Mouse (Mus musculus) forebrain, embryonic 11.5 days (tissue): ENCODE data around the gene Ndufa4l2. TPM values are rescaled to one million over a fixed set of nuclear protein-coding genes. Genes with fewer than 3 reads are reported as not detected.

Experiments used
- ATAC-seq: fragments of 200-750 bp; cut with Nextera tagmentation; replicated peaks from 2 replicates; pipeline ENCODE4 v1.8.0; 2017; ENCODE audit warnings: moderate TSS enrichment; ENCODE audit not compliant: low FRiP score
- DNase-seq: peaks from one replicate; pipeline ENCODE4 v3.0.0-alpha.2; 2017; ENCODE audit warnings: low spot score
- H3K27ac ChIP-seq: fragments of 300-500 bp; sonication (generic); 2 replicates; pipeline ENCODE4 v1.5.1; 2014; ENCODE audit warnings: low read depth, low read length
- H3K27me3 ChIP-seq: fragments of 300-500 bp; sonication (generic); 2 replicates; pipeline ENCODE4 v1.6.1; 2014; ENCODE audit warnings: mild to moderate bottlenecking, low read length, mixed read lengths; ENCODE audit not compliant: control insufficient read depth, insufficient read depth
- H3K36me3 ChIP-seq: fragments of 300-500 bp; sonication (generic); 2 replicates; pipeline ENCODE4 v1.6.1; 2014; ENCODE audit warnings: mild to moderate bottlenecking, low read length, moderate library complexity, mixed read lengths; ENCODE audit not compliant: control insufficient read depth, insufficient read depth
- H3K4me1 ChIP-seq: fragments of 300-500 bp; sonication (generic); replicated peaks from 2 replicates; pipeline ENCODE4 v1.6.1; 2014; ENCODE audit warnings: low read length, mixed read lengths; ENCODE audit not compliant: control insufficient read depth, insufficient read depth
- H3K4me2 ChIP-seq: fragments of 300-500 bp; sonication (generic); 2 replicates; pipeline ENCODE4 v1.6.1; 2014; ENCODE audit warnings: low read depth, mild to moderate bottlenecking, low read length, moderate library complexity, mixed read lengths; ENCODE audit not compliant: severe bottlenecking
- H3K4me3 ChIP-seq: fragments of 300-500 bp; sonication (generic); 2 replicates; pipeline ENCODE4 v1.5.1; 2014; ENCODE audit warnings: low read depth, low read length
- H3K9ac ChIP-seq: fragments of 300-500 bp; sonication (generic); 2 replicates; pipeline ENCODE4 v1.6.1; 2014; ENCODE audit warnings: low read length
- H3K9me3 ChIP-seq: fragments of 300-500 bp; sonication (generic); 2 replicates; pipeline ENCODE4 v1.6.1; 2016; ENCODE audit warnings: low read length, mixed read lengths; ENCODE audit not compliant: control insufficient read depth
- WGBS: fragments of 180-500 bp; shearing (Covaris S2); extraction: QIAGEN DNeasy Blood & Tissue Kit; methylation state at CpG from one replicate; pipeline ENCODE4 v1.1.7; 2014; 5-methylcytosine and 5-hydroxymethylcytosine counted together
- polyA plus RNA-seq: library from polyadenylated mRNA; unstranded; fragments of >200 nt; fragmentation: Nextera tagmentation; extraction: Ambion mirVana; gene quantifications from 2 replicates; pipeline ENCODE4 v1.2.1, GENCODE M21; 2014

Ndufa4l2 gene
- polyA plus RNA-seq: 5.9 and 6.1 TPM in 2 replicates

- H3K9ac ChIP-seq: peak within 1 kb of the TSS; percentile 24; the same call in 1 of the 2 replicates
- 14% methylated on average over 6 of the region's 6 CpGs for WGBS
- H3K4me1 ChIP-seq: peaks cover 52% of the 10 kb centered on the region
- H3K9me3 ChIP-seq: no peaks in the 10 kb centered on the region
- H3K4me2 ChIP-seq: peak within 1 kb of the TSS; percentile 83; the same call in 1 of the 2 replicates
- DNase-seq (peak; percentile 53), ATAC-seq (no peak)
- peaks cover 9% of the 10 kb centered on the region for H3K36me3 ChIP-seq
- peaks cover 51% of the 10 kb centered on the region for H3K27me3 ChIP-seq
- H3K4me3 ChIP-seq: 0 out of 2 replicates have a peak within 1 kb of the TSS, but pooled peaks have one; percentile 6
- H3K27ac ChIP-seq: no peak within 1 kb of the TSS
Measured at GRCm38 (mm10) chr10:127514764-127515163, at the start of gene Ndufa4l2. TSS of gene Ndufa4l2 (plus strand) at chr10:127514967.

DNA sequence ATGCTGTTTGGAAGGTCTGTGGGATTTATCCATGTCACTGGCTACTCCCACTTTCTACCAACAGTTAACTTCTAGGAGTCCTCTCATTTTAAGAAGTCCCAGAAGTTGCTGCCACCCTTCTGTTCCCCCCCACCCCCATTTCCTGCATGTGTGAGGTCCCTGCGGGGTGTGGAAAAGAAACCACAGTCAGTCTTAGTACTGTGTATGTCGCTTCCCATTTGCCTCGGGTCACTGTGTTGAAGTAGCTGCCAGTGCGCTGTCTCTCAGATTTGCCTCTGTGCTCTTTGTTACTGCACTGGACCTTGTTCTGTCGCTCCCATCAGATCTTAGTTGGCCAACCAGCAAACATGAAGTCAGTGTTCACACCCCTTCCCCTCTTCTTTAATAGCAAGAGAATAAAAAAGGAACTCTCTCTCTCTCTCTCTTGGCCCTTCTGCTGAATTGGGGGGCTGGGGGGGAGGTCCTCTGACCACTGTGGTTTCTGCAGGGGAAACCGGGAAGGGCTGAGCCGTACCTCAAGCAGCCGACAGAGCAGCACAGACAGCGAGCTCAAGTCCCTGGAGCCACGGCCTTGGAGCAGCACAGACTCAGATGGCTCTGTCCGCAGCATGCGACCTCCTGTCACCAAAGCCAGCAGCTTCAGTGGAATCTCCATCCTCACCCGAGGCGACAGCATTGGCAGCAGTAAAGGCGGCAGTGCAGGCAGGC, 43.3 kb upstream of the Ndufa4l2 start:
- 76% methylated on average over 15 of the region's 15 CpGs for WGBS
- no peak overlapping the region for H3K27ac ChIP-seq
- no peak overlapping the region for H3K9ac ChIP-seq
- H3K4me2 ChIP-seq: no peak overlapping the region
- no peak for ATAC-seq
- no peaks in the 10 kb centered on the region for H3K9me3 ChIP-seq
- no peak overlapping the region for H3K4me3 ChIP-seq
- DNase-seq: no peak
- no peaks in the 10 kb centered on the region for H3K27me3 ChIP-seq
- no peaks in the 10 kb centered on the region for H3K4me1 ChIP-seq
- H3K36me3 ChIP-seq: no peaks in the 10 kb centered on the region; the same call in 1 of the 2 replicates

DNA sequence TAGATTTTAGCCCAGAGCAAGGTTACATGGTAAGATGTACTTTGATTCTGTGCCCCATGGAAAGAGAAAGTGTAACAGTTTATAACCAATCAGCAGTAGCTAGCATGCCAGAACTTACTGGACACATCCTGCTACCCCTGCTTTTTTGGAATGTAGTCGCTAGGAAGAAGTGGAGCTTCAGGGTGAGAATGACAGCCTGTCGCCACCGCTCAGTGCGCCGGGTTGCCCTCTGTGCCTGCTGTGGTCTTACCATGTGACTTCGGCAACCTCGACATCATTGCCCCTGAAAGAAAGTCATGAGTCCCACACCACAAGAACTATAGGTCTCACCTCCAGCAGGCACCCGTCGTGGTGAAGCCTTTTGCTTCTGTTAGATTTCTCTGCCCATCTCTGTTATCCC, 42.0 kb upstream of the Ndufa4l2 start:
- Histone ChIP-seq H3K4me3 (no peak overlapping the region), H3K27me3 (no peaks in the 10 kb centered on the region), H3K4me1 (no peaks in the 10 kb centered on the region), H3K27ac (no peak overlapping the region), H3K36me3 (no peaks in the 10 kb centered on the region; the same call in 1 of the 2 replicates), H3K9ac (no peak overlapping the region), H3K9me3 (no peaks in the 10 kb centered on the region), H3K4me2 (no peak overlapping the region)
- 91% methylated on average over 9 of the region's 9 CpGs for WGBS
- ATAC-seq (no peak), DNase-seq (no peak)

DNA sequence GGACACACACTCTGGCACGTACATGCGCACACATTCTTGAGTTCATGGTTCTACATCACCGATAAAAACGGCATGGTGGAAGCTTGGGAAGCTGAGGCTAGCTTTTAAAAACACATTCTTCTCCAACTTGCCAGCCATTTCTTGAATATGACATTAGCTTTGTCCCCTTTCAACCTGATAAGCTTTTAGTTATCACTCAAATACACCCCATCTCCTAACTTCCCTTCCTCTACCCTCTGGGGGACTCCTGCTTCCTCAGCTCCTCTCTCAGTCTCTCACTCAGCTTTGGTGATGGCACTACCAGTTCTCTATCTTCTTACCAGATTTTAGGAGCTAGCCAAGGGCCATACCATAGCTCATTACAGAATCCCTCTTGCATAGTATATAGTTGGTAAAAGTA, 39.6 kb upstream of the Ndufa4l2 start:
- no peak overlapping the region for H3K4me2 ChIP-seq
- H3K4me1 ChIP-seq: no peaks in the 10 kb centered on the region
- no peak overlapping the region for H3K4me3 ChIP-seq
- ATAC-seq: no peak
- H3K27me3 ChIP-seq: no peaks in the 10 kb centered on the region
- no peak overlapping the region for H3K27ac ChIP-seq
- DNase-seq: no peak
- over 99% methylated on average over 4 of the region's 4 CpGs for WGBS
- H3K9ac ChIP-seq: no peak overlapping the region
- H3K36me3 ChIP-seq: no peaks in the 10 kb centered on the region; the same call in 1 of the 2 replicates
- no peaks in the 10 kb centered on the region for H3K9me3 ChIP-seq

DNA sequence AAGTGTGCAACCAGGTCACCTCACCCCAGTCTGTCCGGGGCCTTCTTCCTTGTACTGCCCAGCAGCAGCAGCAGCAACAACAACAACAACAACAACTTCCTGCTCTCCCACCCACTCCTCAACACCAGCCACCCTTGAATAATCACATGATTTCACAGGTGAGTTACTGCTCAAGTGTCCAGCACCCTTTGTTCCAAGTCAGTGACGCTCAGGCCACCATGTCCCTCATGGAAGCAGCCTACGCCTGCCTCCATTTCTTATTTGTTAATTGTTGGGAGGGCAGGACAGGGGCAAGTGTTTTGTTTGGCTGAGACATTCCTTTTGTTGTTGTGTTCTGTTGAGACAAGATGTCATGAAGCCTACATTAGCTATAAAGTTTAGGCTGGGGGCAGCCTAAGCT, 38.2 kb upstream of the Ndufa4l2 start:
- ATAC-seq: no peak
- DNase-seq: no peak
- no peak overlapping the region for H3K4me3 ChIP-seq

GRCm38 (mm10) chr10:127477301-127477700, 37.5 kb upstream of the Ndufa4l2 start:
- Histone ChIP-seq H3K4me1 (no peaks in the 10 kb centered on the region), H3K27ac (no peak overlapping the region), H3K9ac (no peak overlapping the region), H3K9me3 (no peaks in the 10 kb centered on the region), H3K36me3 (no peaks in the 10 kb centered on the region; the same call in 1 of the 2 replicates), H3K4me3 (no peak overlapping the region), H3K27me3 (no peaks in the 10 kb centered on the region), H3K4me2 (no peak overlapping the region)
- DNase-seq (no peak), ATAC-seq (no peak)
- whole genome bisulfite sequencing: 92% methylated on average over 7 of the region's 7 CpGs

More for the DNA sequence above, 38.2 kb upstream of the Ndufa4l2 start:
- no peaks in the 10 kb centered on the region for H3K9me3 ChIP-seq
- H3K4me1 ChIP-seq: no peaks in the 10 kb centered on the region
- H3K9ac ChIP-seq: no peak overlapping the region
- H3K4me2 ChIP-seq: no peak overlapping the region
- no peaks in the 10 kb centered on the region; the same call in 1 of the 2 replicates for H3K36me3 ChIP-seq
- WGBS: 88% methylated on average over 3 of the region's 3 CpGs
- H3K27ac ChIP-seq: no peak overlapping the region
- H3K27me3 ChIP-seq: no peaks in the 10 kb centered on the region

DNA sequence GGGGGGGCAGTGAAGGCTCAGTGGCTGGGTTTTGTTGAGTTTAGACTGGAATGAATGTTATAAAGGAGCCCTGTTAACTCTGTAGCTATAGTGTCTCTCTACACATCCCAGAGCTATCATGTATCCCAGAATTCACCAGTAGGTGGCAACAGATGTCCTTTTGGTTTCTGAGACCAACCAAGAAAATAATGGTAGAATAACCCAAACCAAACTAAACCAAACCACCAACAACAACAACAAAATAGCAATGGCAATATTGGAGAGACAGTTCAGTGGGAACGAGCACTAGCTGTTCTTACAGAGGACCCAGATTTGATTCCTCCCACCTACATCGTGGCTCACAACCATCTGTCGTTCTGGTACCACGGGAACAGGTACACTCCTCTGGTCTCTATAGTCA, 35.6 kb upstream of the Ndufa4l2 start:
- H3K27ac ChIP-seq: no peak overlapping the region
- WGBS: 94% methylated on average over 4 of the region's 4 CpGs
- H3K27me3 ChIP-seq: no peaks in the 10 kb centered on the region
- no peaks in the 10 kb centered on the region for H3K9me3 ChIP-seq
- no peak for DNase-seq
- H3K9ac ChIP-seq: no peak overlapping the region
- ATAC-seq: no peak
- H3K4me2 ChIP-seq: no peak overlapping the region
- H3K4me3 ChIP-seq: no peak overlapping the region
- no peaks in the 10 kb centered on the region for H3K4me1 ChIP-seq
- H3K36me3 ChIP-seq: peaks cover 2% of the 10 kb centered on the region; the same call in 1 of the 2 replicates

DNA sequence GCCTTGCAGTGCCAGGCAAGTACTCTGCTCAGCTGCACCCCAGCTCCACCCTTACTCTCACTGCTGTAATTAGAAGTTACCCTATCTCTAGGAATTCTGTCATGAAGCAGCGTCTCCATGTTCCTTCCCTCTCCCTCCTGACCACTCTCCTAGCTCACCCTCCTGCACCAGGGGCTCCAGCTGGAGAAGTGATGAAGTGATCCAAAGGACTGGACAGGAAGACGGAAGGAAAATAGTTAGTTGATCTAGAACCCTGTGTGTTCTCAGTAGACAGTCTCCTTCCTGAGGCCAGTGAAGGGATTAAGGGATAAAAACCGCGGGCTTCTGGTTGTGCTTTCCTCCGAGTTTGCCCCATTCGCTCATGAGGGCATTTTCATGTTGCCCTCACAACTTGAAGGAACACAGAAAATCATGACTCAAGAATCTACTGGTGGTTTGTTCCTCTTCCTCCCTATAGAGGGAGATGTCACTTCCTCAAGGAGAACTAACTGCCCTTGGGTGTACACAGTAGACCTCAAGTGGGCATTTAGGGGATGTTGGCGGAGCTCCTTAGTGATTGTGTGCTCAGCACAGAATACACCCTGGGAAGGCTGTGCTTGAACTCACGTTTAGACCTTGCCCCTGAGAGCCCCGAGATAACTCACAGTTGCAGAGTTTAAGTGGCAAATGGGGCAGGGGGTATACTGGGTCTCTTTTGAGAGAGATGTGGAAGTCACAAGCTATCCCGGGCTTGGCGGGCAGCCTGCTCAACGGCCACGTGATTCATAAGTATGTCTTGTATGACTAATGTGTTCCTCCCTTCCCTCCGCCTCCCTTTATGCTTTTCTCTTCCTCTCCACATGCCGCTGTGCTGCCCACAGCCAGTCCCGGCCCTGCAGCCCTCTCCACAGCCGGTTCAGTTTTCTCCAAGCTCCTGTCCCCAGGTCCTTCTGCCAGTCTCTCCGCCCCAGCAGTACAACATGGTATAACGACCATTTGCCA, 33.6 kb upstream of the Ndufa4l2 start:
- no peak overlapping the region for H3K9ac ChIP-seq
- H3K27ac ChIP-seq: no peak overlapping the region
- DNase-seq: no peak
- no peak overlapping the region for H3K4me2 ChIP-seq
- H3K36me3 ChIP-seq: peaks cover 7% of the 10 kb centered on the region; the same call in 1 of the 2 replicates
- ATAC-seq: no peak
- 90% methylated on average over 19 of the region's 19 CpGs for WGBS
- H3K27me3 ChIP-seq: no peaks in the 10 kb centered on the region
- H3K4me3 ChIP-seq: no peak overlapping the region
- no peaks in the 10 kb centered on the region for H3K4me1 ChIP-seq
- no peaks in the 10 kb centered on the region for H3K9me3 ChIP-seq
